Mouse (Mus musculus) hindbrain, embryonic 13.5 days (tissue): ENCODE data around the gene Pgp. TPM values are rescaled to one million over a fixed set of nuclear protein-coding genes. Genes with fewer than 3 reads are reported as not detected.
"Not testable (repeated sequence)": the region's sequence is repeated elsewhere in the genome, so short reads cannot be mapped to it uniquely, and the experiment has no call there.

Source experiments
- ATAC-seq: fragments of 200-750 bp; cut with Nextera tagmentation; 2 replicates; pipeline ENCODE4 v1.8.0; 2017; ENCODE audit warnings: moderate TSS enrichment; ENCODE audit not compliant: low FRiP score
- H3K27ac ChIP-seq: fragments of 300-500 bp; sonication (generic); 2 replicates; pipeline ENCODE4 v1.5.1; 2015; ENCODE audit warnings: inconsistent platforms, mild to moderate bottlenecking, moderate library complexity
- H3K27me3 ChIP-seq: fragments of 300-500 bp; sonication (generic); 2 replicates; pipeline ENCODE4 v1.6.1; 2015; ENCODE audit warnings: mild to moderate bottlenecking, inconsistent platforms
- H3K36me3 ChIP-seq: fragments of 300-500 bp; sonication (generic); 2 replicates; pipeline ENCODE4 v1.6.1; 2015; ENCODE audit warnings: mild to moderate bottlenecking, inconsistent platforms
- H3K4me1 ChIP-seq: fragments of 300-500 bp; sonication (generic); replicated peaks from 2 replicates; pipeline ENCODE4 v1.6.1; 2015; ENCODE audit warnings: inconsistent platforms
- H3K4me2 ChIP-seq: fragments of 300-500 bp; sonication (generic); 2 replicates; pipeline ENCODE4 v1.6.1; 2015; ENCODE audit warnings: inconsistent platforms, mild to moderate bottlenecking, moderate library complexity
- H3K4me3 ChIP-seq: fragments of 300-500 bp; sonication (generic); 2 replicates; pipeline ENCODE4 v1.5.1; 2015; ENCODE audit warnings: mild to moderate bottlenecking, inconsistent platforms
- H3K9ac ChIP-seq: fragments of 300-500 bp; sonication (generic); 2 replicates; pipeline ENCODE4 v1.6.1; 2015; ENCODE audit warnings: mild to moderate bottlenecking, inconsistent platforms
- H3K9me3 ChIP-seq: fragments of 300-500 bp; sonication (generic); 2 replicates; pipeline ENCODE4 v1.6.1; 2016; ENCODE audit warnings: inconsistent platforms
- WGBS: fragments of 180-500 bp; shearing (Covaris S2); methylation state at CpG from one replicate; pipeline ENCODE4 v1.1.7; 2015; 5-methylcytosine and 5-hydroxymethylcytosine counted together
- polyA plus RNA-seq: library from polyadenylated mRNA; unstranded; fragments of >200 nt; fragmentation: Nextera tagmentation; extraction: Ambion mirVana; gene quantifications from 2 replicates; pipeline ENCODE4 v1.2.1, GENCODE M21; 2015

Pgp gene
- polyA plus RNA-seq = 55.4 and 56.9 TPM in 2 replicates

- peak within 1 kb of the TSS; percentile 100 for H3K4me2 ChIP-seq
- peak within 1 kb of the TSS; percentile 96 for H3K9ac ChIP-seq
- peak within 1 kb of the TSS; percentile 92 for H3K27ac ChIP-seq
- peak; percentile 96 for ATAC-seq
- peaks cover 40% of the 10 kb centered on the region for H3K4me1 ChIP-seq
- no peaks in the 10 kb centered on the region for H3K9me3 ChIP-seq
- H3K4me3 ChIP-seq = peak within 1 kb of the TSS; percentile 79
- WGBS = under 1% methylated on average over 66 of the region's 75 CpGs
- no peaks in the 10 kb centered on the region for H3K27me3 ChIP-seq
- peaks cover 16% of the 10 kb centered on the region for H3K36me3 ChIP-seq
Observed at GRCm38 (mm10) chr17:24469910-24470602, at the start of gene Pgp, which contains the start of gene E4f1. Gene Pgp, plus strand, starts transcription at chr17:24470392. Gene E4f1, minus strand, starts transcription at chr17:24470313.

GRCm38 (mm10) chr17:24423114-24423513 is 47.1 kb upstream of the Pgp start:
- H3K4me2 ChIP-seq = no peak overlapping the region
- no peaks in the 10 kb centered on the region for H3K9me3 ChIP-seq
- H3K27ac ChIP-seq = no peak overlapping the region
- 98% methylated on average over 4 of the region's 4 CpGs for WGBS
- H3K27me3 ChIP-seq = no peaks in the 10 kb centered on the region
- no peak overlapping the region for H3K4me3 ChIP-seq
- no peak overlapping the region for H3K9ac ChIP-seq
- peaks cover 20% of the 10 kb centered on the region for H3K4me1 ChIP-seq
- H3K36me3 ChIP-seq = peaks cover 70% of the 10 kb centered on the region
- no peak for ATAC-seq

GRCm38 (mm10) chr17:24424489-24424888 is 45.7 kb upstream of the Pgp start:
- Histone ChIP-seq H3K27ac (no peak overlapping the region), H3K4me3 (no peak overlapping the region), H3K4me1 (peaks cover 27% of the 10 kb centered on the region), H3K4me2 (no peak overlapping the region), H3K27me3 (no peaks in the 10 kb centered on the region), H3K9me3 (no peaks in the 10 kb centered on the region), H3K36me3 (peaks cover 57% of the 10 kb centered on the region), H3K9ac (no peak overlapping the region)
- WGBS = 97% methylated on average over 5 of the region's 5 CpGs
- no peak for ATAC-seq

GRCm38 (mm10) chr17:24425326-24425725 is 44.9 kb upstream of the Pgp start:
- H3K4me2 ChIP-seq, H3K9me3 ChIP-seq, H3K27me3 ChIP-seq, H3K4me3 ChIP-seq, H3K27ac ChIP-seq, ATAC-seq, H3K9ac ChIP-seq: not testable (repeated sequence)
- H3K4me1 ChIP-seq = peaks cover 31% of the 10 kb centered on the region
- WGBS = 96% methylated on average over 6 of the region's 8 CpGs
- peaks cover 48% of the 10 kb centered on the region for H3K36me3 ChIP-seq

- WGBS = 96% methylated on average over 7 of the region's 7 CpGs
- Histone ChIP-seq H3K9me3 (no peaks in the 10 kb centered on the region), H3K27ac (peak overlapping the region; percentile 96), H3K4me1 (peaks cover 35% of the 10 kb centered on the region), H3K36me3 (peaks cover 42% of the 10 kb centered on the region), H3K4me3 (peak overlapping the region; percentile 71; the same call in 1 of the 2 replicates), H3K9ac (no peak overlapping the region), H3K27me3 (no peaks in the 10 kb centered on the region), H3K4me2 (peak overlapping the region; percentile 63)
- ATAC-seq = peak; percentile 4; the same call in 1 of the 2 replicates
Observed at GRCm38 (mm10) chr17:24425905-24426304, 44.3 kb upstream of the Pgp start.

- ATAC-seq = peak; percentile 97
- Histone ChIP-seq H3K27ac (peak within 1 kb of the TSS; percentile 96), H3K4me1 (peaks cover 35% of the 10 kb centered on the region), H3K27me3 (no peaks in the 10 kb centered on the region), H3K4me2 (peak within 1 kb of the TSS; percentile 63), H3K9ac (peak within 1 kb of the TSS; percentile 88), H3K4me3 (peak within 1 kb of the TSS; percentile 71), H3K9me3 (no peaks in the 10 kb centered on the region), H3K36me3 (peaks cover 35% of the 10 kb centered on the region)
- under 1% methylated on average over 48 of the region's 48 CpGs for WGBS
Observed at GRCm38 (mm10) chr17:24426471-24427169, 43.6 kb upstream of the Pgp start, which contains the start of gene Eci1. Gene Eci1, plus strand, starts transcription at chr17:24426641.

GRCm38 (mm10) chr17:24427170-24427557 is 43.0 kb upstream of the Pgp start:
- Histone ChIP-seq H3K4me2 (peak overlapping the region; percentile 63), H3K9ac (peak overlapping the region; percentile 88), H3K4me1 (peaks cover 35% of the 10 kb centered on the region), H3K27ac (peak overlapping the region; percentile 96), H3K4me3 (peak overlapping the region; percentile 71), H3K9me3 (no peaks in the 10 kb centered on the region), H3K36me3 (peaks cover 30% of the 10 kb centered on the region), H3K27me3 (no peaks in the 10 kb centered on the region)
- WGBS = 10% methylated on average over 8 of the region's 8 CpGs
- 0 out of 2 replicates have a peak, but pooled peaks have one; percentile 3 for ATAC-seq

- peaks cover 35% of the 10 kb centered on the region for H3K4me1 ChIP-seq
- no peaks in the 10 kb centered on the region for H3K9me3 ChIP-seq
- no peak for ATAC-seq
- H3K9ac ChIP-seq = 0 out of 2 replicates have a peak overlapping the region, but pooled peaks have one; percentile 14
- no peak overlapping the region for H3K4me2 ChIP-seq
- no peak overlapping the region for H3K4me3 ChIP-seq
- no peaks in the 10 kb centered on the region for H3K27me3 ChIP-seq
- 86% methylated on average over 14 of the region's 14 CpGs for WGBS
- H3K27ac ChIP-seq = no peak overlapping the region
- H3K36me3 ChIP-seq = peaks cover 21% of the 10 kb centered on the region
Observed at GRCm38 (mm10) chr17:24429201-24429983, 40.8 kb upstream of the Pgp start.

GRCm38 (mm10) chr17:24437016-24437415 is 33.2 kb upstream of the Pgp start:
- peaks cover 63% of the 10 kb centered on the region for H3K36me3 ChIP-seq
- H3K27me3 ChIP-seq = no peaks in the 10 kb centered on the region
- H3K4me2 ChIP-seq = no peak overlapping the region
- no peaks in the 10 kb centered on the region for H3K4me1 ChIP-seq
- H3K9ac ChIP-seq = no peak overlapping the region
- ATAC-seq = 0 out of 2 replicates have a peak, but pooled peaks have one; percentile 34
- WGBS = 68% methylated on average over 5 of the region's 5 CpGs
- no peaks in the 10 kb centered on the region for H3K9me3 ChIP-seq
- H3K27ac ChIP-seq = no peak overlapping the region
- no peak overlapping the region for H3K4me3 ChIP-seq

- Histone ChIP-seq H3K4me2 (no peak overlapping the region), H3K4me3 (no peak overlapping the region), H3K4me1 (no peaks in the 10 kb centered on the region), H3K36me3 (peaks cover 84% of the 10 kb centered on the region), H3K27ac (no peak overlapping the region), H3K27me3 (no peaks in the 10 kb centered on the region), H3K9me3 (no peaks in the 10 kb centered on the region), H3K9ac (no peak overlapping the region)
- 93% methylated on average over 8 of the region's 8 CpGs for WGBS
- ATAC-seq = no peak
Observed at GRCm38 (mm10) chr17:24440377-24440776, 29.8 kb upstream of the Pgp start.

- Histone ChIP-seq H3K9ac (no peak overlapping the region), H3K4me1 (no peaks in the 10 kb centered on the region), H3K4me3 (no peak overlapping the region), H3K9me3 (no peaks in the 10 kb centered on the region), H3K27ac (no peak overlapping the region), H3K4me2 (no peak overlapping the region), H3K36me3 (peaks cover 89% of the 10 kb centered on the region), H3K27me3 (no peaks in the 10 kb centered on the region)
- no peak for ATAC-seq
- WGBS = 60% methylated on average over 2 of the region's 2 CpGs
Observed at GRCm38 (mm10) chr17:24441148-24441547, 29.0 kb upstream of the Pgp start.

- Histone ChIP-seq H3K9ac (no peak overlapping the region), H3K9me3 (no peaks in the 10 kb centered on the region), H3K36me3 (peaks cover 95% of the 10 kb centered on the region), H3K4me2 (no peak overlapping the region), H3K27ac (no peak overlapping the region), H3K27me3 (no peaks in the 10 kb centered on the region), H3K4me3 (no peak overlapping the region), H3K4me1 (no peaks in the 10 kb centered on the region)
- ATAC-seq = no peak
- 92% methylated on average over 14 of the region's 14 CpGs for WGBS
Observed at GRCm38 (mm10) chr17:24442107-24442506, 28.1 kb upstream of the Pgp start.
